Mouse (Mus musculus): ENCODE data around the gene Mgll. TPM values are rescaled to one million over a fixed set of nuclear protein-coding genes. Genes with fewer than 3 reads are reported as not detected.

Gene Mgll
- polyA plus RNA-seq, 1 experiment from 2014 or later = 2.4 TPM

DNA sequence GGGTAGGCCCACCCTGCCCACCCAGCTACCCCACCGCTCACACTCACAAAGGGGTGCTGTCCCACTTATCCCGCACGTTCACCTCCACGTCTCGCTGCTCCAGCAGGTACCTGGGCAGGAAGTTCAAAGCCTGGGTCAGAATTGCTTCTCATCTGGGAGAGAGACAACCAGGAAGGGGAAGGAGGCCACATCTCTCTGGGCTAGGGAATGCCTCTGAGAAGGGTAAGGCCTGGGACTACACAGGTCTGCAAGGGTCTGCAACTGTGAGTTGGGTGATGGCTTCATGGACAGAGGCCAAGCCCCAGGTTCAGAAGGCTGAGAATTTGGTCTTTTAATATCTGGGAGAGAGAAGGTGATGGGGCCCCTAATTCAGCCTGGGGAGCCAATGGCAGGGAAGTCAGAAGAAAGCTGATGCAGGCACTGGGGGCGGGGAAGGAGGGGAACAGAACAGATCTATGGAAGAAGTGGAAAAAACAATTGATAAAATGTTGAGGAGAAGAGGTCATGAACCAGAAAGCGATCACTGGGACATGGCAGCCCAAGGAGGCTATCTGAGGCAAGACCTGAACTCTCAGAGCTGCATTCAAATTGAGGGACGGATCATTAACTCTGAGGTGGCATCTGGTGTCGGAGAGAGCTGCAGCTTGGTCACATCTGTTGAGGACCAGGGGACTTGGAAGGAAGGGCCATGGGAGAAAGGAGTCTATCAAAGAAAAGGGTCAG lies 116.7 kb downstream of the Mgll start:
- H3K4me3 ChIP-seq (ENCODE audit: low read depth, low read length) = peak overlapping the region; percentile 72
- ATAC-seq (ENCODE audit: insufficient number of reproducible peaks, low FRiP score, low TSS enrichment, low read depth) = no peak
- DNase-seq (ENCODE audit: low spot score) = no peak
- no peaks in the 10 kb centered on the region; the same call in 1 of the 2 replicates for H3K36me3 ChIP-seq (ENCODE audit: control insufficient read depth, insufficient read depth, low read length)
- 55% methylated on average over 9 of the region's 9 CpGs for WGBS
- H3K4me2 ChIP-seq (ENCODE audit: low read depth, severe bottlenecking) = peak overlapping the region; percentile 74
- H3K27ac ChIP-seq (replicated peaks; ENCODE audit: low read depth, low read length) = no peak overlapping the region; the same call in 1 of the 2 replicates
- no peaks in the 10 kb centered on the region for H3K9me3 ChIP-seq (ENCODE audit: control insufficient read depth, low read length)
- H3K9ac ChIP-seq (ENCODE audit: low read length) = peak overlapping the region; percentile 59
- peaks cover 6% of the 10 kb centered on the region for H3K4me1 ChIP-seq (ENCODE audit: control insufficient read depth, insufficient read depth, low read length)
- no peaks in the 10 kb centered on the region for H3K27me3 ChIP-seq (ENCODE audit: control insufficient read depth, insufficient read depth, low read length)

DNA sequence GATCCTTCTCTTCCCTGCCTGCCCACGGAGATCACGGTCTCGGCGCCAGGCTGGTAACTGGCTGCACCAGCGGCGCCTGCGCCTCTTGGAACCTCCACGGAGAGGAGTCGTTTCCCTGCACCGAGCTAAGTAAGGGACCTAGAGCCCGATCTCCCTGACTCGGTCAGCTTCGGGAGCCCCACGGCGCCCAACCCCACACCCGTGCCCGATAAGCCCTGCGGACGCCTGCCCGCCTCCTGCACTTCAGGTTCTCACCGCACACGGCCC lies 117.2 kb downstream of the Mgll start:
- no peak for ATAC-seq (ENCODE audit: insufficient number of reproducible peaks, low FRiP score, low TSS enrichment, low read depth)
- DNase-seq (ENCODE audit: low spot score) = no peak
- Histone ChIP-seq H3K4me1 (ENCODE audit: control insufficient read depth, insufficient read depth, low read length) (peaks cover 6% of the 10 kb centered on the region), H3K27ac (replicated peaks; ENCODE audit: low read depth, low read length) (no peak overlapping the region; the same call in 1 of the 2 replicates), H3K4me3 (ENCODE audit: low read depth, low read length) (peak overlapping the region; percentile 72), H3K4me2 (ENCODE audit: low read depth, severe bottlenecking) (peak overlapping the region; percentile 74), H3K36me3 (ENCODE audit: control insufficient read depth, insufficient read depth, low read length) (no peaks in the 10 kb centered on the region), H3K9me3 (ENCODE audit: control insufficient read depth, low read length) (no peaks in the 10 kb centered on the region), H3K9ac (ENCODE audit: low read length) (peak overlapping the region; percentile 59), H3K27me3 (ENCODE audit: control insufficient read depth, insufficient read depth, low read length) (no peaks in the 10 kb centered on the region)
- WGBS = under 1% methylated on average over 22 of the region's 22 CpGs

DNA sequence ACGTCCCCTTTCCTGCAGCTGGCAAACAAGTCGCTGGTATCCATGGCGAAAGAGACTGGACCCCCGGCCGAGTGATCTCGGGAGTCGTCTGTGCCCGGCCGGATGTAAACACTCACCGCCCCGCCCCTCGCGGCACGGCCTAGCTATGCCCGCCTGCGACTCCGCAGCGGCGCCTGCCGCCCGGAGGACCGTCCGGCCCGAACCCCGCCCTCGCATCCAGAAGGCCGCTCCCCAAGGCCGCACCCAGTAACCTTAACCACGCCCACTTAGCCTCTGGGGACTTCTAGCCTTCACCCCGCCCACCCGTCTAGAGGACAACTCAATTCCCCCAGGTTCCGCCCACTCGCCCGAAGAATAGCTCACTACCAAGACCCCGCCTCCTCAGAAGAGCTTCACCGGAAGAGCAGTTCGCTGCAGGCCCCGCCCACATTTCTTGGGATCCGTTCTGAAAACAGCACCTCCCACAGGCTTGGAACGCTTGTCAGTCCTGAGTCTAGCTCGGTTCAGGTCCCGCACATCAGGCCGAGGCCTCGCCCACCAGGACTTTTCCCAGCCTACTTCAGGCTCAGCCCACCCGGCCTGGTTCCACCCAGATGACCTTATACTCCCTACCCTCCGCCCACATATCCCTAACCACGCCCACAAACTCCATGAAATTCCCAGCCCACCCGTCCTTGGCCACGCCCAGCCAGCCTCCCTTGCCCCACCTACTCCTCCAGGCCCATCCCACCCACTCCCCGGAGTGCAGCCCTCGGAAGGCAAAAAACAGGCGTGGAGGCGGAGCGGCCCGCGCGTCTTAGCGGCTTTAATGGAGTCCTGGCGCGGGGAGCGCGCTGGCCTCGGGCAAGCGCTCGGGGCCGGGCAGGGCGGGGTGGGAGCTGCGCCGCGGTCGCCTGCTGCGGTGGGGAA lies 117.8 kb downstream of the Mgll start, which contains the start of gene Abtb1:
Abtb1 (minus strand) TSS at position 204 of the 909 bp plus-strand sequence.
- H3K27me3 ChIP-seq (ENCODE audit: control insufficient read depth, insufficient read depth, low read length) = no peaks in the 10 kb centered on the region
- H3K4me3 ChIP-seq (ENCODE audit: low read depth, low read length) = peak within 1 kb of the TSS; percentile 72
- DNase-seq (ENCODE audit: low spot score) = peak; percentile 99
- H3K4me1 ChIP-seq (ENCODE audit: control insufficient read depth, insufficient read depth, low read length) = peaks cover 6% of the 10 kb centered on the region
- H3K27ac ChIP-seq (replicated peaks; ENCODE audit: low read depth, low read length) = peak within 1 kb of the TSS; percentile 75
- H3K4me2 ChIP-seq (ENCODE audit: low read depth, severe bottlenecking) = peak within 1 kb of the TSS; percentile 74
- no peaks in the 10 kb centered on the region for H3K36me3 ChIP-seq (ENCODE audit: control insufficient read depth, insufficient read depth, low read length)
- peak; percentile 98 for ATAC-seq (ENCODE audit: insufficient number of reproducible peaks, low FRiP score, low TSS enrichment, low read depth)
- H3K9me3 ChIP-seq (ENCODE audit: control insufficient read depth, low read length) = no peaks in the 10 kb centered on the region
- H3K9ac ChIP-seq (ENCODE audit: low read length) = peak within 1 kb of the TSS; percentile 74
- WGBS = under 1% methylated on average over 72 of the region's 72 CpGs

DNA sequence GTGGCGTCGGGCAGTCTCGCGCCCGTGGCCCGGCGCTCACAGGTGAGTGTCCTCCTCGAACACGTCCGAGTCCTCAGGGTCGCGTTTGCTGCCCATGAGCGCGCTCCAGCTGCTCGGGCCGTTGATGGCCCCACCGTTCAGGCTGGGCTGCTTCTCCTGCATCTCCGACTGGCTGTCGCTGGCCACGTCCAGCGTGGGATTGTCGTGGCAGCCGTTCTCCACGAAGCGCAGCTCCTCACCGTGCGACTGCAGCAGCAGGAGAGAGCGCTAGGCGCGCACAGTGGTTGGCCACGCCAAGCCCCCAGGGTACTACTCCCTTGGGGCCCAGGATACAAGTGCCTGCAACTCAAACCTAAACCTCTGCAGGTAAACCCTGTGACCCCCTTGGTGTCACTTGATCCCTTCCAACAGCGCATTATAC lies 118.5 kb downstream of the Mgll start:
- no peak; the same call in none of the 2 replicates for ATAC-seq (ENCODE audit: insufficient number of reproducible peaks, low FRiP score, low TSS enrichment, low read depth)

DNA sequence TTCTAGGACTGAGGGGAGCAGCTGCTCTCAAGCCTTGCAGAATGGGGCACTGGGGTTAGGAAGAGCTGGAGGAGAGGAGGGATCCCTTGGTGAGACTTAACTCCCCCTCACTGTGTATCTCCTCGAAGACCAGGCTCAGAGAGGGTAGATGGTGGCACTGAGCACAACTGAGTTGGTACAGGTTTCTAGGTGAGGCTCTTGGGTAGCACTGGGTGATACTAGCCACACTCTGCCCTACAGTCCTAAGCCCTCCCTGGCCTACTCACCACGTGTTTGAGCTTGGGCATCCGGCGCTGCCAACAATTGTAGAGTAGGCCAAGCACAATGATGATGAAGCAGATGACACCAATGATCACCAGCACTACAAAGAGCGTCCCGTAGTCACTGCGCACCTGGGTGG lies 119.0 kb downstream of the Mgll start:
- WGBS = 80% methylated on average over 7 of the region's 7 CpGs
- DNase-seq (ENCODE audit: low spot score) (no peak), ATAC-seq (ENCODE audit: insufficient number of reproducible peaks, low FRiP score, low TSS enrichment, low read depth) (no peak)
- H3K4me3 ChIP-seq (ENCODE audit: low read depth, low read length) = peak overlapping the region; percentile 72
- no peak overlapping the region; the same call in 1 of the 2 replicates for H3K9ac ChIP-seq (ENCODE audit: low read length)
- no peaks in the 10 kb centered on the region for H3K9me3 ChIP-seq (ENCODE audit: control insufficient read depth, low read length)
- no peaks in the 10 kb centered on the region for H3K27me3 ChIP-seq (ENCODE audit: control insufficient read depth, insufficient read depth, low read length)
- no peak overlapping the region for H3K27ac ChIP-seq (replicated peaks; ENCODE audit: low read depth, low read length)
- peaks cover 6% of the 10 kb centered on the region for H3K4me1 ChIP-seq (ENCODE audit: control insufficient read depth, insufficient read depth, low read length)
- H3K36me3 ChIP-seq (ENCODE audit: control insufficient read depth, insufficient read depth, low read length) = no peaks in the 10 kb centered on the region
- H3K4me2 ChIP-seq (ENCODE audit: low read depth, severe bottlenecking) = peak overlapping the region; percentile 74

More for the DNA sequence above, 118.5 kb downstream of the Mgll start:
- Histone ChIP-seq H3K36me3 (ENCODE audit: control insufficient read depth, insufficient read depth, low read length) (no peaks in the 10 kb centered on the region), H3K27me3 (ENCODE audit: control insufficient read depth, insufficient read depth, low read length) (no peaks in the 10 kb centered on the region), H3K9me3 (ENCODE audit: control insufficient read depth, low read length) (no peaks in the 10 kb centered on the region), H3K9ac (ENCODE audit: low read length) (peak overlapping the region; percentile 74), H3K4me1 (ENCODE audit: control insufficient read depth, insufficient read depth, low read length) (peaks cover 6% of the 10 kb centered on the region), H3K4me3 (ENCODE audit: low read depth, low read length) (peak overlapping the region; percentile 72), H3K4me2 (ENCODE audit: low read depth, severe bottlenecking) (peak overlapping the region; percentile 74), H3K27ac (replicated peaks; ENCODE audit: low read depth, low read length) (peak overlapping the region; percentile 75; the same call in 1 of the 2 replicates)
- DNase-seq (ENCODE audit: low spot score) = no peak
- WGBS = under 1% methylated on average over 30 of the region's 32 CpGs

DNA sequence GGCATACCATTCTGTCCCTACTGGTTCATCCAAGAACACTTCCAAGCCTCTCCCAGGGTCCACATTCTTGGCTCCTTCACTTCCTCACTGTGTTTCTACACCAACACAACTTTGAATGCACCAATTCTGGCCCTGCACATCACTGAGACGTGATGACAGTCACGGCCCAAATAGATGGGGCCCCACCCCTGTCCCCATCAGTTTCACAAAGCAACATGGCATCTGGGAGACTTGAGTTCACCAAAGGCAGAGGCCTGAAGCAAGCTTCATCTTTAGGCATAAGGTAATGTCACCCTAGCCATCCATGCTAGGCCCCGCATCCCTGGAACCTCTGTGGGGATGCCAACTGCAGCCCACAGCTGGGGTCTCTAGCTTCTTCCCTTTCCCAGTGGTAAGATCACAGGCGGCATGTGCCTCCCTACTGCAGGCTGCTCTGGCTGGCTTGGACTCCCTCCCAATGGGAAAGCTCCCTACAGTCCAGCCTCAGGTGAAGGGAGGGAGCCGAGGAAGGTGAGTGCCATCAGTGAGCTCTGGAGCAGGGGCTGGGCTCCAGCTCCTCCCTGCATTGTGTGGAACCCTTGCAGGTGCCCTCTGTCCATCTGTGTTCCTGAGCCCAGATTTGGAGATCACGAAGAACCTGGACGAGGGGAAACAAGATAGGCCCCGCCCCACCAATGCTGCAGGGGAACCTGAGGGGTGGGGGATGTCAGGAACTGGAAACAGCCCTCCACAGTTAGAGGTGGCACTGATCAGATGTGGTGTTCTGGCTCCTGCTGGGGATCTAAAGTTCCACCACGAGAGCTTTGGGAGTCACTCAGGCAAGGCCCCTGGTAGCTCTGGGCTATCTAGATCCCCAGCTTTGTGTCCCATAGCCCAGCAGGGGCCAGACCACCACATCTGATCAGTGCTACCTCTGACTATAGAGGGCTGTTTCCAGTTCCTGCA lies 119.8 kb downstream of the Mgll start:
- Histone ChIP-seq H3K9me3 (ENCODE audit: control insufficient read depth, low read length) (no peaks in the 10 kb centered on the region), H3K27me3 (ENCODE audit: control insufficient read depth, insufficient read depth, low read length) (no peaks in the 10 kb centered on the region), H3K27ac (replicated peaks; ENCODE audit: low read depth, low read length) (no peak overlapping the region), H3K9ac (ENCODE audit: low read length) (no peak overlapping the region), H3K4me3 (ENCODE audit: low read depth, low read length) (no peak overlapping the region), H3K36me3 (ENCODE audit: control insufficient read depth, insufficient read depth, low read length) (no peaks in the 10 kb centered on the region), H3K4me1 (ENCODE audit: control insufficient read depth, insufficient read depth, low read length) (peaks cover 6% of the 10 kb centered on the region), H3K4me2 (ENCODE audit: low read depth, severe bottlenecking) (no peak overlapping the region)
- DNase-seq (ENCODE audit: low spot score) (no peak), ATAC-seq (ENCODE audit: insufficient number of reproducible peaks, low FRiP score, low TSS enrichment, low read depth) (no peak)
- 80% methylated on average over 9 of the region's 9 CpGs for WGBS

DNA sequence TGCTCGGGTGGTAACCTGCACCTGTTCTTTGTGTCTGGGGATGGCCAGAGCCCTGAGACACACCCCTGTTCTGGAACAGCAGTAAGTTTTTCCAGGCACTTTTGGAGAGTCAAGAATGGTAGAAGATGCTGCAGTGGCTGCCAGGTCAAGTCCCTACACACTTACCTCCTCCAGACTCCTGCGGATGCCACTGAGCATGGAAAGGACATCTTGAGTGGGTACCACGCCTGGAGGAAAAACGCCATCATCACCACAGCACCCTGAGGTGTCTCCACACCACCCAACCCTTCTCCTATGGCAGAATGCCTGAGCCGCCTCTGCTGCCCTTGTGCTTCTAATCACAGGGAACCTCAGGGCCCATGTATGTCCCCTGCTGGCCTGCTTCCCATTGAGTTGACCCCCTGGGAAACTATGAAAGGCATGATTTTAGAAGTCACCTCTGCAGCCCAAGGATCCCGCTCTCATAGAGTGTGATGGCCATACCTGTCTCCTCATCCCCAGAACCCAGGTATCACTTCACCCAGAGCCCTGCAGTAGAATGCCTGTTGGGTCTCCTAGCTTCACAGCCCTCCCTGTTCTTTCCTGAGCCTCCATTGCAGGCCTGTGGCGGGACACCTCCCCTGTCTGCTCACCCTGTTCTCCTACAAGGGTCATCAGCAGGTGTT lies 120.8 kb downstream of the Mgll start:
- Histone ChIP-seq H3K4me2 (ENCODE audit: low read depth, severe bottlenecking) (no peak overlapping the region), H3K9ac (ENCODE audit: low read length) (no peak overlapping the region), H3K36me3 (ENCODE audit: control insufficient read depth, insufficient read depth, low read length) (no peaks in the 10 kb centered on the region), H3K9me3 (ENCODE audit: control insufficient read depth, low read length) (no peaks in the 10 kb centered on the region), H3K27ac (replicated peaks; ENCODE audit: low read depth, low read length) (no peak overlapping the region), H3K27me3 (ENCODE audit: control insufficient read depth, insufficient read depth, low read length) (no peaks in the 10 kb centered on the region), H3K4me1 (ENCODE audit: control insufficient read depth, insufficient read depth, low read length) (peaks cover 6% of the 10 kb centered on the region), H3K4me3 (ENCODE audit: low read depth, low read length) (no peak overlapping the region)
- WGBS = 85% methylated on average over 7 of the region's 7 CpGs
- ATAC-seq (ENCODE audit: insufficient number of reproducible peaks, low FRiP score, low TSS enrichment, low read depth) (no peak), DNase-seq (ENCODE audit: low spot score) (no peak)
